Mouse (Mus musculus): ENCODE results near the gene Josd2.

Josd2 gene

GRCm38 (mm10) chr7:44467811-44468411, at the start of gene Josd2:
Gene Josd2, plus strand, starts transcription at chr7:44467980.
- in situ Hi-C loops (cut with MboI; ENCODE audit: unreplicated experiment in 2 of 2): loop anchor here (10.0 to 25.0 kb wide), 3 partner anchors 83 to 781 kb away; partner anchors contain the start of genes 1700008O03Rik (in 1 of the 2), Klk14 (in 1 of the 2) and Syt3 (in 1 of the 2)

- in situ Hi-C loops (cut with MboI; ENCODE audit: unreplicated experiment in 2 of 2): no loop called here
These were observed 40.1 kb upstream of the Josd2 start for GRCm38 (mm10) chr7:44427666-44428065.

GRCm38 (mm10) chr7:44428171-44428950, 39.4 kb upstream of the Josd2 start:
- in situ Hi-C loops (cut with MboI; ENCODE audit: unreplicated experiment in 2 of 2): no loop called here

GRCm38 (mm10) chr7:44428968-44429521, 38.7 kb upstream of the Josd2 start, which contains the start of gene Lrrc4b:
Gene Lrrc4b, plus strand, starts transcription at chr7:44429018.
- in situ Hi-C loops (cut with MboI; ENCODE audit: unreplicated experiment in 2 of 2): no loop called here

DNA sequence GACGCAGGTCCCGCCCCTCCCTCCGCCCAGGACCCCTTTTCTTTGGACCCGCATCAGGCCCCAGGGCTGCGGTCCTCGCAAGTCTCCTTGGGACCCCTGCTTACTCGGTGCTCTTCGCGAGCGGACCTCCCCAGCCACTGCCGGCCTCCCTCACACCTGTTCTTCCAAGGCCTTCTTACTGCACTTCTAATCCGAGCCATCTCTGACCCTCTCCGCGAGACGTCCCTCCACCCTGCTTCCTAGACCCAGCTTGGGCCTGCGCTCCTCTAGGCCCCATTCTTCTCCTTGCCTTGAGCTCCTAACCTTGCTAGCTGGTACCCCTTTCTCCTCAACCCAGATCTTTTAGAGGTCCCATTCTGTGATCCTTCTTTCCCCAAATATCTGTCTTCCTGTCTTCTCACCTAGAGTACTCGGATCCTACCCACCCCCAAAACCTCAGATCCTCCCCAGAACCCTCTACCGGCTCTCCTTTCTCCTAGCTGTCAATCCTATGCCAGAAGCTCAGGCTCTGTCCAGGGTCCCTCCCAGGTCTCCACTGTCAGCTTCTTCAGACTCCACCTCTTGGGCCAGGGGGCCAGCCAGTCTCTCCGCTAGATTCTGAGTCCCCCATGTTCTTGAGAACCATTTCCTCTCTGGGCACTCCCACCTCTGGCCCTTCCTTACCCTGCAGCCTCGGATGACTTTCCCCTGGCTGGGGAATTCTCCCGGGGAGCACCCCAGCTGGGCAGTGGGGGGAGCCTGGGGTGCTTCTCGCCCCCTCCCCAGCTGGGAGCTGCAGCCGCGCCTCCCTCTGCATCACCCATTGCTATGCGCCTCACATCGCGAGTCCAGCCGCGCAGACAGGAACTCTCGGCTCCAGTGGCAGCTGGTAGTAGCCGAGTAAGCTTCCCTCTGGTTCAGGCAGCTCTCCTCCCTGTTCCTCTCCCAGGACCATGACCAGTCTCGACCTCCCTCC, 38.0 kb upstream of the Josd2 start:
- in situ Hi-C loops (cut with MboI; ENCODE audit: unreplicated experiment in 2 of 2): no loop called here

GRCm38 (mm10) chr7:44432550-44432949, 35.2 kb upstream of the Josd2 start:
- in situ Hi-C loops (cut with MboI; ENCODE audit: unreplicated experiment in 2 of 2): no loop called here

GRCm38 (mm10) chr7:44433371-44433770, 34.4 kb upstream of the Josd2 start:
- in situ Hi-C loops (cut with MboI; ENCODE audit: unreplicated experiment in 2 of 2): no loop called here

- in situ Hi-C loops (cut with MboI; ENCODE audit: unreplicated experiment in 2 of 2): no loop called here
These were observed 33.7 kb upstream of the Josd2 start for GRCm38 (mm10) chr7:44434089-44434488.

GRCm38 (mm10) chr7:44435796-44436195, 32.0 kb upstream of the Josd2 start:
- in situ Hi-C loops (cut with MboI; ENCODE audit: unreplicated experiment in 2 of 2): no loop called here

DNA sequence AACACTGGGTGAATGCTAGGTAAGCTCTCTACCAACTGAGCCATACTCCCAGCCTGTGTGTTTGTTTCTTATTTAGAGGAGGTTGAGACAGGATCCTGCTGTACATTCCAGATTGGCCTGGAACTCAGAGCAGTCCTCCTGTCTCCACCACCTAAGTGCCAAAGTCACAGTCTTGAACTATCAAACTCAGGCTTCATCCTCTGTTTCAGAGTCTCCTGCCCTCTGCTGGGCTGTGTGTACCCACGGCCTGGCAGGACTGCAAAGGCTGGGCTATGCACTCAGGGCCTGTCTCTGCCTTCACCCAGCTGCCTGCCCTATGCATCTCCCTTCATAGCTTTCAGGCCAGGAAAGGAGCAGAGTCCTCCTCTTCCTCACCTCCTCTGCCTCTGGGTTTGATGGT, 31.5 kb upstream of the Josd2 start:
- in situ Hi-C loops (cut with MboI; ENCODE audit: unreplicated experiment in 2 of 2): no loop called here

GRCm38 (mm10) chr7:44437188-44437587, 30.6 kb upstream of the Josd2 start:
- in situ Hi-C loops (cut with MboI; ENCODE audit: unreplicated experiment in 2 of 2): no loop called here

GRCm38 (mm10) chr7:44437933-44438332, 29.8 kb upstream of the Josd2 start:
- in situ Hi-C loops (cut with MboI; ENCODE audit: unreplicated experiment in 2 of 2): no loop called here

DNA sequence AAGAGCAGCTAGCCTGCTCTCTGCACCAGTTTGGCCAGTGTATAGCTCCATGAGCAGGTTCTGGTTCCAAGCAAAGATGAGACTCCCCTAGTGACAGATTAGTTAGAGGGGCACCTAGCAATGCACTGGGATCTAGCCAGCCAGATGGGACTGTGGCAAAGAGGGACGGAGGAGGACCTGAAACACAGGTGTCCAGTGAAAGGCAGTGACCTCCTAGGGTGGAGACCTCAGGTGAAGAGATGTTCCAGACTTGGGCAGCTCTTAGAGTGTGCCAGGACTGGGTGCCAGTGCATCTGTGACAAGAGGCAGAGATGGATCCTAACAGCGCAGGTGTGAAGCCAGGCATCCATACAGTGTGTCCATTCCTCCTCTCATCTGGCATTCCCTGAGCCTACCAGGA, 28.1 kb upstream of the Josd2 start:
- in situ Hi-C loops (cut with MboI; ENCODE audit: unreplicated experiment in 2 of 2): no loop called here

- in situ Hi-C loops (cut with MboI; ENCODE audit: unreplicated experiment in 2 of 2): no loop called here
These were observed 27.3 kb upstream of the Josd2 start for GRCm38 (mm10) chr7:44440479-44440878.

DNA sequence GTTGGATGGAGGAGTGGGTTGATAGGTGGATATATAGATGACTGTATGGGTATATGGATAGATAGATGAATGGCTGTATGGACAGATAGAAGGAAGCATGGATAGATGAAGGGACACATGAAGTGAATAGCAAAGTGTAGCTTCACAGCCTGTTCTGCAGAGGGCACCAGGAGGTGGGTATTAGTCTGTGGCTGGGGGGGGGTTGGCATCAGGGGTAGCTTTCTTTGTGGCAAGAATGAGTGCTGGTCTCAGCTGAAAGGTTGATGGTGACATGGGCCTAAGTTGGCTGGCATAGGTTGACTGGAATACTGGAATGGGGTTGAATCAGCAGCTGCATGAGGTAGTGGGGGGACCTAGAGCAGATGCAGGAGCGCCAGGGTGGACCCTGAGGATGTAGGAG, 26.6 kb upstream of the Josd2 start:
- in situ Hi-C loops (cut with MboI; ENCODE audit: unreplicated experiment in 2 of 2): no loop called here

DNA sequence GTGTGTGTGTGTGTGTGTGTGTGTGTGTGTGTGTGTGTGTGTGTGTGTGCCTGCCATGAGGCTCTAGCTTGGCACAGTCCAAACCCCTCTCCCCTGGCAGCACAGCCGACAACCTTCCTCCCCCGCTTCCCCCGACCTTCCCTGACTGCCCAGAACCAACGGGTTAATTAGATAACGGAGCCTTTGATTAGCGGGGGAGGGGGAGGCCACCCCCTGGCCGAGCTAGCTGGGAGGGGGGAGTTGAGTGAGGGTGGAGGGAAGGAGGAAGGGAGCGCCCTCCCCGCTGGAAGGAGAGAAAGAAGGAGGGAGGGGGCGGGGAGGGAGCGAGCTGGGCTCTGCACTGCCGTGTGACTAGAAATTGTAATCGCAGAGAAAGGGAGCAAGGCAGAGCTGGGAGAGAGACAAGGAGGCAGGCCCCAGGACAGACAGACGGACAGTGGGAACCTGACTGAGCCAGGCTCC, 26.1 kb upstream of the Josd2 start:
- in situ Hi-C loops (cut with MboI; ENCODE audit: unreplicated experiment in 2 of 2): no loop called here

DNA sequence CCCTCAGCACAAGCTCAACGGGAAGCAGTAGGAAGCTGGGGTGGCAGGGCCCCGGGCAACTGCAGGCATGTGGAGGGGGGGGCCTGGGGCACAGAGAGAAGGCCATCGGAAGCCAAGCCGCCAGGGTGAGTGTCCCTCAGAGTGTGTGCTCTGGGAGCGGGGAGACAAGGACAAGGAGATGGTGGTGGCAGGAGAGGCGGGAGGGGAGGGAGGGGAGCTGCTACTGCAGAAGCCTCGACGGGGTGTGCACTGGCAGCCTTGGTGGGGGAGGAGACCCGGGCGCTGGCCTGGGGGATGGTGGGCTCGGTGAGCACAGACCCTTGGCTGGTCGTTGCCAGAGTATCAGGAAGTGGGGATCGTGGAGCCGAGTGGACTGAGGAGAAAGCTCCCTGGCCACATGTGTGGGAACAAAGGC, 25.4 kb upstream of the Josd2 start:
- in situ Hi-C loops (cut with MboI; ENCODE audit: unreplicated experiment in 2 of 2): no loop called here

GRCm38 (mm10) chr7:44443268-44444173, 24.3 kb upstream of the Josd2 start:
- in situ Hi-C loops (cut with MboI; ENCODE audit: unreplicated experiment in 2 of 2): no loop called here

DNA sequence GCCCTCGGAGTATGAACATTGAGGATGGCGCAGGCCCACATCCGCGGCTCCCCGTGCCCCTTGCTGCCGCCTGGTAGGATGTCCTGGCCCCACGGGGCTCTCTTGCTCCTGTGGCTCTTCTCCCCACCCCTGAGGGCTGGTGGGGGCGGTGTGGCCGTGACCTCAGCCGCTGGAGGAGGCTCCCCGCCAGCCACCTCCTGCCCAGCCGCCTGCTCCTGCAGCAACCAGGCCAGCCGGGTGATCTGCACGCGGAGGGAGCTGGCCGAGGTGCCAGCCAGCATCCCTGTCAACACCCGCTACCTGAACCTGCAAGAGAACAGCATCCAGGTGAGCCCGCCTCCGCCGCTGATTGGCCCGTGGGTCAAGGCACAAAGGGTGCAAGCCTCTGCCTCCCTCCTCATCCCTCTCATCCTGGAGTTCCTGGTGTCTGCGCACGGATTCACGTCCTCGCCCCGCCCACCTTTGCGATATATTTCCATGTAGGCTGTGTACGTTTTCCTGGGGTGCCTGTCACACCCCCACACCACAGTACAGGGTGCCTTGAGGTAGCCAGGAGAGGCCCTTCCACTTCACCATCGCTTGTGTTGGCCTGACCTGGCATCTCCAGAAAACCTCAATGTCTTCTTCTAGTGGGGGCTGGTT, 22.8 kb upstream of the Josd2 start:
- in situ Hi-C loops (cut with MboI; ENCODE audit: unreplicated experiment in 2 of 2): no loop called here

All from v-Abl transformed pro-B cells (cell line).